Mouse (Mus musculus) kidney, embryonic 15.5 days (tissue): ENCODE data around the gene Stxbp4. TPM values are rescaled to one million over a fixed set of nuclear protein-coding genes. Genes with fewer than 3 reads are reported as not detected.

Experiments used
- ATAC-seq: fragments of 200-750 bp; cut with Nextera tagmentation; replicated peaks from 2 replicates; pipeline ENCODE4 v1.8.0; 2017; ENCODE audit warnings: moderate TSS enrichment; ENCODE audit not compliant: low FRiP score
- H3K27ac ChIP-seq: fragments of 300-500 bp; sonication (generic); 2 replicates; pipeline ENCODE4 v1.5.1; 2015; ENCODE audit warnings: mild to moderate bottlenecking, inconsistent platforms
- H3K27me3 ChIP-seq: fragments of 300-500 bp; sonication (generic); 2 replicates; pipeline ENCODE4 v1.6.1; 2015; ENCODE audit warnings: inconsistent platforms
- H3K36me3 ChIP-seq: fragments of 300-500 bp; sonication (generic); 2 replicates; pipeline ENCODE4 v1.6.1; 2015; ENCODE audit warnings: inconsistent platforms
- H3K4me1 ChIP-seq: fragments of 300-500 bp; sonication (generic); 2 replicates; pipeline ENCODE4 v1.6.1; 2015; ENCODE audit warnings: inconsistent platforms
- H3K4me2 ChIP-seq: fragments of 300-500 bp; sonication (generic); 2 replicates; pipeline ENCODE4 v1.6.1; 2015; ENCODE audit warnings: moderate library complexity, mild to moderate bottlenecking, inconsistent platforms
- H3K4me3 ChIP-seq: fragments of 300-500 bp; sonication (generic); replicated peaks from 2 replicates; pipeline ENCODE4 v1.5.1; 2015; ENCODE audit warnings: mild to moderate bottlenecking, inconsistent platforms
- H3K9ac ChIP-seq: fragments of 300-500 bp; sonication (generic); 2 replicates; pipeline ENCODE4 v1.6.1; 2015; ENCODE audit warnings: mild to moderate bottlenecking, inconsistent platforms
- H3K9me3 ChIP-seq: fragments of 300-500 bp; sonication (generic); replicated peaks from 2 replicates; pipeline ENCODE4 v1.6.1; 2016; ENCODE audit warnings: inconsistent platforms
- WGBS: fragments of 180-500 bp; shearing (Covaris S2); methylation state at CpG from one replicate; pipeline ENCODE4 v1.1.7; 2015; ENCODE audit warnings: mixed read lengths; 5-methylcytosine and 5-hydroxymethylcytosine counted together
- polyA plus RNA-seq: library from polyadenylated mRNA; unstranded; fragments of >200 nt; fragmentation: Nextera tagmentation; extraction: Ambion mirVana; gene quantifications from 2 replicates; pipeline ENCODE4 v1.2.1, GENCODE M21; 2015

Gene Stxbp4
- polyA plus RNA-seq = 26.9 and 28.0 TPM in 2 replicates

DNA sequence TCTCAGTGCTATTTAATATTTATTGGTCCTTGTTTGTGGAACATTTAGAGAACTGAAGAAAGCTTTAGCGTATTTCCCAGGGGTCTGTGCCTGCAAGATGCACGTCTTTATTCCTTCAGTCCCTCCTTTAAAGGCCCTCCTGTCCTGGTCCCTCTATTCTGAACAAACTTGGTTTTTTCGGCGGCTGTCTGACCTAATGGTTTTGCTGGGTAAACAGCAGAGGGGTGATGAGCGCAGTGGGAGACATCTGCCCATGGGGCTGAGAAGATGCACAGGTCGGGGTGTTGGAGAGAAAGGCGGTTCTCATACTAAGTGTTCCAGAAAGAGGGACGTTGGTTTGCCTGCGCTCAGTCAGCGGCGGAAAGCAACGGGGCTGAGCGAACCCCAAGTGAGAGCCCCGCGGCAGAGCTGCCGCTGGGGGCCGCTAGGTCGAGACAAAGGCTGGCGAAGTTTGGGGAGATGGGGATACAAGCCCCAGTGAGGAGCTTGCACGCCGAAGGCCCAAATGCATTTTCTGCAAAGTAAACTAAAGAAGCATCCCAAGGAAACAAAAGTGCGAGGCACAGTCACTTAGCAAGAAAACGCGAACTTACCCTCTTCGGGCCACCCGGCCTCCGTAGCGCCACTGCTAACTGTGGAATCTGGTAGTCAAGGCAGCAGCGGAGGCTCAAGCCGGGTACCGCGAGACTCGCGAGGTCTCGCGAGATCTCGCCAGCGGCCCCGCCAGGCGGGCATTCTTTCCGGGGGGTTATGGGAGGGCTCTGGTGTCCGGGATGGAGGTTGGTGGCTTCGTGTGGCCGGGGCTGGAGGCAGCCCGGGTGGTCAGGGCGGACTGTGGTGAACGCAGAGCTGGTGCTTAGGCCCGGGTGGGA is at the start of gene Stxbp4, which contains the start of gene Cox11:
Stxbp4 (minus strand) TSS at position 645 of the 872 bp plus-strand sequence.
Cox11 (plus strand) TSS at position 734 of the 872 bp plus-strand sequence.
- ATAC-seq = peak; percentile 97
- H3K4me2 ChIP-seq = peak within 1 kb of the TSS; percentile 65
- no peaks in the 10 kb centered on the region for H3K27me3 ChIP-seq
- peak within 1 kb of the TSS; percentile 86 for H3K4me3 ChIP-seq
- under 1% methylated on average over 48 of the region's 48 CpGs for whole genome bisulfite sequencing
- H3K9me3 ChIP-seq = no peaks in the 10 kb centered on the region
- peaks cover 19% of the 10 kb centered on the region for H3K36me3 ChIP-seq
- peak within 1 kb of the TSS; percentile 92 for H3K9ac ChIP-seq
- H3K27ac ChIP-seq = peak within 1 kb of the TSS; percentile 95
- peaks cover 20% of the 10 kb centered on the region for H3K4me1 ChIP-seq

DNA sequence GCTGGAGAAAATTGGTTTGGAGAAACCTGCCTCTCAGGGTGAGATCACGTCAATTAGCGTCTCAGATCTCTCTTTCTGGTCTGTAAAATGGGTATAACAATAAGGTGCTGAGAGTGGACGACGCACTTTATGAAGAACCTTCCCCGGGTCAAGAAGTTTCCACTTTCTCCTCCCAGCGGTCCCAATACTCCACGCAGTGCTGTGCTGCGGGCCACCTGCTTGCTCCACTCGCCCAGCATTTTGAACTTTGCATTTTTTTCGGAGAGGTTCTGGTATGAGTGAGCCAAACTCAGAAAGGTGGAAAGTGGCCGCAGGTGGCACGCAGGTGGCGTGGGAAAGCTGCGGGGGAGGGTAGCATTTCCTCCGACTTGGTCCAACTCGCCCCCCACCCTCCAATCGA is 49.2 kb upstream of the Stxbp4 start:
- peak overlapping the region; percentile 68 for H3K4me3 ChIP-seq
- 1% methylated on average over 17 of the region's 17 CpGs for WGBS
- H3K4me2 ChIP-seq = peak overlapping the region; percentile 95
- H3K27ac ChIP-seq = 0 out of 2 replicates have a peak overlapping the region, but pooled peaks have one; percentile 14
- H3K27me3 ChIP-seq = 0 out of 2 replicates have a peak, but pooled peaks cover 3% of the 10 kb centered on the region
- peaks cover 12% of the 10 kb centered on the region for H3K36me3 ChIP-seq
- peaks cover 20% of the 10 kb centered on the region for H3K4me1 ChIP-seq
- no peaks in the 10 kb centered on the region for H3K9me3 ChIP-seq
- peak overlapping the region; percentile 40 for H3K9ac ChIP-seq
- peak; percentile 64 for ATAC-seq

DNA sequence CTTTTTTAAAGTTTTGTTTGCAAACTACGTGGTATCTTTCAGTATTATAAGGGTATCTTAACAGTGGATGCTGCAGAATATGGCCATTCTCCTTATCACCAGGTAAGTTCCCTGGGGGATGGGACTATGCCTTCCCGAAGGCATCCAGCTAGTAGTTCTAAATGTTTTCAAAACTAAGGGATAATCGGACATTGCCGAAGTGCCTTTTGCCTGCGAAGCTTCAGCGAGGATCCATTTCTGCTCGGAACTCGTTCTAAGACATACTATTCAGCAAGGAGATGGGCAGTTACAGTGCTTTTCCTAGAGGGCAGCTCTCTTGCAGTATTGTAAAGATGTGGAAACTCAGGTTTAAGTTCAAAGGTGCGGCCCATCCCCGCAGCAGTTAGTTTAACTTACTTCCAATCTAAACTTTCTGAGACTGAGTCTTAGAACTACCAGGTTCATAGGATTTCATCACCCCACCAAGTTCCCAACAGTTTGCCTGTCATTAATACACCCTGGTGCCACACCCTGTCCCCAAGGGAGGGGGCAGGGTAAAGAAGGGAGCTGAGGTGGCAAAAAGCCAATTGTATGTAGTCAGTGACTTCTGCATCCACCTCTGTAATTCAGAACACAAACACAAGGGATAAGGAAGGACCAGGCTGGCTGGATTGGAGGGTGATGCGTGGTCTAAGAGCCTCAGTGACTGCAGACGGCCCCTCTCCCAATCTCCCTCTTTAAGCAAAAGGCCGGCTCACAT is 48.6 kb upstream of the Stxbp4 start:
- peak overlapping the region; percentile 68 for H3K4me3 ChIP-seq
- H3K9ac ChIP-seq = peak overlapping the region; percentile 40; the same call in 1 of the 2 replicates
- H3K27me3 ChIP-seq = 0 out of 2 replicates have a peak, but pooled peaks cover 3% of the 10 kb centered on the region
- no peaks in the 10 kb centered on the region for H3K9me3 ChIP-seq
- peak; percentile 18; the same call in 1 of the 2 replicates for ATAC-seq
- H3K27ac ChIP-seq = no peak overlapping the region
- H3K4me2 ChIP-seq = peak overlapping the region; percentile 95
- peaks cover 12% of the 10 kb centered on the region for H3K36me3 ChIP-seq
- peaks cover 20% of the 10 kb centered on the region for H3K4me1 ChIP-seq
- 73% methylated on average over 13 of the region's 13 CpGs for WGBS

DNA sequence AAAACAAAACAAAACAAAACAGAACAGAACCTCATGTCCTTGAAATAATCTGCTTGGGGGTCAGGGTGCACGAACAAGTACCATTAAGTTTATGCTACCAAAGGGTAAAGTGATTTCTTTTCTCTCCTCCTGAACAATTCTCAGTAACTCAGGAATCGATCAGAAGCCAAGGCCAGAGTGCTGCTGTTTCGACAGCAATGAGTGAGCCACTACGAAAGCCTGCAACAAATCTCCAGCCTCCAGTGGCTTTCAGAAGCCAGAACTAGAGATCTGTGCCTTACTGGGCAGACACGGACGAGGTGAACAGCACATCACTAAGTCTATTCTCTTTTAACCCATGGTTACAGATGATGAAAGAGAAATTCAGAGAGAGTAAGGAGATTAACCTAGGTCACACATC is 47.3 kb upstream of the Stxbp4 start:
- no peak overlapping the region for H3K9ac ChIP-seq
- ATAC-seq = no peak

DNA sequence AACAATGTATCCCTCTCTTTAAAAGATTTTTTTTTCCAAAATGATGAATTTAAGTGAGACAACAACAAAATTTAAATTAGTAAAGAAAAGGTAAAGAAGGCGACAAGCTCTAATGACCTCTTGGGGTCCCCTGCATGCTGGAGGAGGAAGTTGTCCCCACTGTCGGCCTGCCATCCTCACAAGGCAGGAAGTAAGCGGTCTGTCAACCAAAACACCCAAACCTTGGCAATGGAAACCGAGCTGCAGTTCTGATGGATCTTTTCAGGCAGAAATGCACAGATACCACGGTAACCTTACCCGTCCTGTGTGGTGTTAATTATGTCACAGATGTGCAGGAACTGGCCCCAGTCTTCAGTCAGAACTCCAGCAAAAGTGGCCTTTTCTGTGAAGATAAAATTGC is 46.9 kb upstream of the Stxbp4 start:
- Histone ChIP-seq H3K4me3 (no peak overlapping the region), H3K27ac (no peak overlapping the region), H3K4me1 (peaks cover 20% of the 10 kb centered on the region), H3K4me2 (no peak overlapping the region), H3K9me3 (no peaks in the 10 kb centered on the region), H3K36me3 (peaks cover 19% of the 10 kb centered on the region), H3K9ac (no peak overlapping the region), H3K27me3 (0 out of 2 replicates have a peak, but pooled peaks cover 3% of the 10 kb centered on the region)
- ATAC-seq = no peak
- WGBS = 42% methylated on average over 6 of the region's 6 CpGs

More for the DNA sequence above, 47.3 kb upstream of the Stxbp4 start:
- WGBS = 70% methylated on average over 6 of the region's 6 CpGs
- Histone ChIP-seq H3K36me3 (peaks cover 15% of the 10 kb centered on the region), H3K27me3 (0 out of 2 replicates have a peak, but pooled peaks cover 3% of the 10 kb centered on the region), H3K4me3 (no peak overlapping the region), H3K4me2 (no peak overlapping the region), H3K4me1 (peaks cover 20% of the 10 kb centered on the region), H3K27ac (no peak overlapping the region), H3K9me3 (no peaks in the 10 kb centered on the region)

DNA sequence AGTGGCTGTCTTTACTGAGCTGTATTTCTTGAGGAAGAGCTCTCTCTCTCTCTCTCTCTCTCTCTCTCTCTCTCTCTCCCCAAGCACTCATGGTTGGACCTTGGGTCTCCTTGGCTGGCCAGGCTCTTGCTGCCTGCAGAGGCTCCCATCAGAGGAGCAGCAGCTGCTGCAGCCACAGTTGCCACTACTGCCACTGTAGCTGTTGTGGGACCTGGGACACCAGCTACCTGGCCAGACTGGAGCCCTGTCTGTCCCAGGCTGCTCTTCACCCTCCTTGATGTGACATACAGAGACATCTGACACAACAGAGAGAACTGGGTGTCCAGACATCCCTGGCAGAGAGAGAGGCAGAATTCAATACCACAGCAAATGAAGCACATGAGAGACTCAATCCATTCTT is 43.3 kb upstream of the Stxbp4 start:
- Histone ChIP-seq H3K27me3 (no peaks in the 10 kb centered on the region), H3K9me3 (no peaks in the 10 kb centered on the region), H3K9ac (no peak overlapping the region), H3K4me1 (peaks cover 4% of the 10 kb centered on the region; the same call in 1 of the 2 replicates), H3K4me3 (no peak overlapping the region), H3K36me3 (peaks cover 21% of the 10 kb centered on the region), H3K27ac (no peak overlapping the region), H3K4me2 (no peak overlapping the region)
- ATAC-seq = no peak

DNA sequence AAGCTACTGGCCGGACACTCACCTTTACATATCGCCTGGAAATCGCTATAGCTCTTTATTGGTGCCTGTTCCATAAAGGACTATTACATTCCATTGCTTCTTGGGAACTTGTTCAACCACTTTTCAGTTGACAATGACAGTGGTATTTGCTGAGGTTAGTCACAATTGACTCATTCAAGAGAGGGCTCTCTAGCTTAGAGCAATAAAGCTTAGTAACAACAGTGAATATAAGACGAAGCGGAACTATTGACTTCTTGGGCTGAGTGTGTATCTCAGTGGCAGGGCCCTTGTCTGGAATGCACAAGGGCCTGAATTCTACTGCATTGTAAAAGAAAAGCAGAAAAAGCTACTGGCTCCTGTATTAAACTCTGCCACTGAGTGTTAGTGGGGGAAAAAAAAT is 40.7 kb upstream of the Stxbp4 start:
- Histone ChIP-seq H3K27ac (no peak overlapping the region), H3K4me3 (no peak overlapping the region), H3K36me3 (peaks cover 22% of the 10 kb centered on the region), H3K4me2 (no peak overlapping the region), H3K9ac (no peak overlapping the region), H3K27me3 (no peaks in the 10 kb centered on the region), H3K9me3 (no peaks in the 10 kb centered on the region), H3K4me1 (no peaks in the 10 kb centered on the region)
- ATAC-seq = no peak
- WGBS = 88% methylated on average over 5 of the region's 5 CpGs

DNA sequence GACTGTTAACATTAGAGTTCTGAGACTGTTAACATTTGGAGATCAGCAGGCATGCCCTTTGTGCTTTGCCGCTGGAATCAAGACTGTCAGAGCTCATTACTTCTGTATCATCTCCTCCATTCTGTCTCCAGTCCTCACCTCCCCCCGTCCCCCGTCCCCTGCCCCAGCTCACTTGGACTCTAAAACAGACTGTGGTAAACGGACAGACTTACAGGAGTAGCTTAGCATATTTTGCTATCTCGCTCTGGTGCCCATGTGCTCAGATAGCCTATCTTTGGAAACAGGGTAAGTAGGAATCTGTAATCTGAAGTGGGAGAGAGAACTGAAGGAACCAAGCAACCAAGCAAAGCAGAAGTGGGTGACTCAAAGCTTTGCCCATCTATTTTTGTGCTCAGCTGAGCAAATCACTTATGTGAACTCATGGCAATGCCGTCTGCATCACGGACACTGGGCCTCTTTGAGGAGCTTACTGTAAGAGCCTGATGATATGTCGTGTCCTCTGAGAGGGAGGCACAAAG is 39.9 kb upstream of the Stxbp4 start:
- Histone ChIP-seq H3K4me2 (no peak overlapping the region), H3K9ac (no peak overlapping the region), H3K27ac (no peak overlapping the region), H3K4me1 (no peaks in the 10 kb centered on the region), H3K36me3 (peaks cover 23% of the 10 kb centered on the region), H3K9me3 (no peaks in the 10 kb centered on the region), H3K27me3 (no peaks in the 10 kb centered on the region), H3K4me3 (no peak overlapping the region)
- no peak for ATAC-seq
- 85% methylated on average over 8 of the region's 8 CpGs for WGBS

DNA sequence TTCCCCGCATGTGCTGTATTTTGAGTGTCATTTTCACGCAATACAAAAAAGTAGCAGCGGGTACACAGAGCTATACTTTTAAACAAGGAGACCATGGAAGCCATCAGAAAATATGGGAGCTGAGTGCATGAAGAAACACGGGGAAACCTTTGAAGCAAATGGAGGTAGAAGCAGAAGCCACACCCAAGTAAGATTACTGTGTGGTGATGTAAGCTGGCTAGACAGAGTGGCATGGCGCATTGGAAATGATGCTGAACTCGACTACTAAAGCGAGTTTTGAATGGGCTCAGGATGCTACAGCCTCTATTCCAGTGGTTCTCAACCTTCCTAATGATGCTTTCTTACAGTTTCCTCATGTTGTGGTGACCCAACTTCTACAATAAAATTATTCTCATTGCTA is 39.1 kb upstream of the Stxbp4 start:
- no peak overlapping the region for H3K4me2 ChIP-seq
- no peak overlapping the region for H3K27ac ChIP-seq
- no peak overlapping the region for H3K9ac ChIP-seq
- H3K9me3 ChIP-seq = no peaks in the 10 kb centered on the region
- no peak overlapping the region for H3K4me3 ChIP-seq
- H3K4me1 ChIP-seq = no peaks in the 10 kb centered on the region
- ATAC-seq = no peak
- 94% methylated on average over 7 of the region's 7 CpGs for WGBS
- no peaks in the 10 kb centered on the region for H3K27me3 ChIP-seq
- peaks cover 23% of the 10 kb centered on the region for H3K36me3 ChIP-seq

DNA sequence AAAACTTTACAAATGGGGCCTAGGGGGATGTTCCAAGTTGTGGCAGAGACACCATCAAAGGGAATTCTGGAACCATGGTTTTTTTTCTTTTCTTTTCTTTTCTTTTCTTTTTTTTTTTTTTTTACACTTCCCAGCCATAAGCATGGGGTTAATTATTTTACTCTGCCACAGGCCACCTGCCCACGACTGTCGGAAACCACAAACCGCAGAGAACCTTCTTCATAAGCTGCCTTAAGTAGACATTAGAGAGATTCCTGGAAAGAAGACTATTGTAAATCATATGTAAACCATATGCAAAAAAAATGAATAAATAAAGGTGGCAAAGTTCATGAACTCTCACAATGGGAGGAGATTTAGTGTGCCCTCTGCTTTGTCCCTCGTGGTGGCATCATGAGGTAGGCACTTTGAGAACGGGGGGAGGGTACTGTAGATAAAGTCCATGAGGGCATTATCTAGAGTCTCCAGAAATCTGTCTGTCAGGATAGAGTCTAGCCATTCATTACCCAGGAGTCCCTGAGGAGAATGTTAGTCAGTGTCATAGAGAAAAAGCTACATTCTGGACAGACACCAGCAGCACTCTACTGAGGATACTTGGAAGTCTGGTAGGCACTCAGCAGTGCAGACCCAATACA is 37.7 kb upstream of the Stxbp4 start:
- no peak overlapping the region for H3K4me2 ChIP-seq
- H3K27me3 ChIP-seq = no peaks in the 10 kb centered on the region
- peak; percentile 82 for ATAC-seq
- H3K27ac ChIP-seq = no peak overlapping the region
- no peaks in the 10 kb centered on the region for H3K9me3 ChIP-seq
- no peak overlapping the region for H3K4me3 ChIP-seq
- 74% methylated on average over 5 of the region's 5 CpGs for WGBS
- H3K4me1 ChIP-seq = no peaks in the 10 kb centered on the region
- H3K36me3 ChIP-seq = peaks cover 20% of the 10 kb centered on the region
- no peak overlapping the region for H3K9ac ChIP-seq

DNA sequence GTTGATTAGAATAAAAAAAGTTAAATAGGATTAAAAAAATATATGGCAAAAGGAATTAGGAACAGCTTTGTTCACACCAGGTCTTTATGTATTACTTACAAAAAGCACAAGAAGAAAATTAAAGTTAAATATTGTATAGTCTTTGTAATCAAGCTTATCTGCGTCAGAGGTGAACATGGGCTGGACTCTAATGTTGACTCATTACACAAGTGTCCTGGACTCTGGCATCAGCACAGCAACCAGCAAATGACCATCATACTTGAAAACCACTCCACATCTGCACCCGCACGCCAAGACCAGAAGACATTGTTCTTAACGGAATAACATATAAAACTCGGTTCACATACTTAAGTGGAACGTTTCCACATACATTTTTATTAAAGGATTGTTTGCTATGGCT is 29.4 kb upstream of the Stxbp4 start:
- Histone ChIP-seq H3K36me3 (peaks cover 21% of the 10 kb centered on the region), H3K4me3 (no peak overlapping the region), H3K4me2 (no peak overlapping the region), H3K9ac (no peak overlapping the region), H3K4me1 (peaks cover 39% of the 10 kb centered on the region), H3K27me3 (no peaks in the 10 kb centered on the region), H3K27ac (no peak overlapping the region), H3K9me3 (no peaks in the 10 kb centered on the region)
- no peak for ATAC-seq
- 93% methylated on average over 6 of the region's 6 CpGs for WGBS
